Mouse (Mus musculus) adrenal gland, postnatal 10 days (tissue): ENCODE data around the gene Col23a1. TPM values are rescaled to one million over a fixed set of nuclear protein-coding genes. Genes with fewer than 3 reads are reported as not detected.
"Not testable (repeated sequence)": the region's sequence is repeated elsewhere in the genome, so short reads cannot be mapped to it uniquely, and the experiment has no call there.

ENCODE experiments used
- DNase-seq: peaks from one replicate; pipeline ENCODE4 v3.0.0; 2021; ENCODE audit warnings: mixed read lengths
- total RNA-seq, 2 experiments: library from RNA; stranded (reverse); gene quantifications; 2 replicates each; pipeline ENCODE4 v1.2.3; 2021

Gene Col23a1
- total RNA-seq, 2 experiments from 2014 or later, result 8.6 to 11.0 TPM

- peak; percentile 58 for DNase-seq
Observed at GRCm38 (mm10) chr11:51328387-51328942, 38.7 kb downstream of the Col23a1 start.

- no peak for DNase-seq
Observed at GRCm38 (mm10) chr11:51329837-51330714, 40.4 kb downstream of the Col23a1 start.

- DNase-seq, result no peak
Observed at GRCm38 (mm10) chr11:51334017-51334416, 44.3 kb downstream of the Col23a1 start.

GRCm38 (mm10) chr11:51337585-51337984 is 47.9 kb downstream of the Col23a1 start:
- no peak for DNase-seq

- no peak for DNase-seq
Observed at GRCm38 (mm10) chr11:51338416-51338815, 48.7 kb downstream of the Col23a1 start.

- DNase-seq, result no peak
Observed at GRCm38 (mm10) chr11:51341091-51341490, 51.4 kb downstream of the Col23a1 start.

- DNase-seq, result no peak
Observed at GRCm38 (mm10) chr11:51342776-51343175, 53.1 kb downstream of the Col23a1 start.

GRCm38 (mm10) chr11:51343312-51343711 is 53.6 kb downstream of the Col23a1 start:
- DNase-seq, result peak; percentile 14

GRCm38 (mm10) chr11:51343728-51344289 is 54.1 kb downstream of the Col23a1 start:
- no peak for DNase-seq

- DNase-seq, result peak; percentile 29
Observed at GRCm38 (mm10) chr11:51345481-51346465, 56.1 kb downstream of the Col23a1 start.

GRCm38 (mm10) chr11:51347756-51348155 is 58.0 kb downstream of the Col23a1 start:
- no peak for DNase-seq

- DNase-seq, result no peak
Observed at GRCm38 (mm10) chr11:51349665-51350064, 59.9 kb downstream of the Col23a1 start.

- no peak for DNase-seq
Observed at GRCm38 (mm10) chr11:51351151-51351550, 61.4 kb downstream of the Col23a1 start.

GRCm38 (mm10) chr11:51351841-51352240 is 62.1 kb downstream of the Col23a1 start:
- no peak for DNase-seq

GRCm38 (mm10) chr11:51353746-51354145 is 64.0 kb downstream of the Col23a1 start:
- DNase-seq, result peak; percentile 42

GRCm38 (mm10) chr11:51358981-51359380 is 69.3 kb downstream of the Col23a1 start:
- DNase-seq, result not testable (repeated sequence)

- DNase-seq, result no peak
Observed at GRCm38 (mm10) chr11:51364353-51364752, 74.6 kb downstream of the Col23a1 start.

GRCm38 (mm10) chr11:51367334-51367733 is 77.6 kb downstream of the Col23a1 start:
- DNase-seq, result no peak

- no peak for DNase-seq
Observed at GRCm38 (mm10) chr11:51370273-51370672, 80.6 kb downstream of the Col23a1 start.

- no peak for DNase-seq
Observed at GRCm38 (mm10) chr11:51371321-51371720, 81.6 kb downstream of the Col23a1 start.

- no peak for DNase-seq
Observed at GRCm38 (mm10) chr11:51371926-51372325, 82.2 kb downstream of the Col23a1 start.

- no peak for DNase-seq
Observed at GRCm38 (mm10) chr11:51377199-51377598, 87.5 kb downstream of the Col23a1 start.
